Mouse (Mus musculus): ENCODE measurements at regions not wholly inside any gene's neighbourhood (a gene's known extent, or its start where the extent isn't known, plus 50 kb on each side); places are given as distances from the start of the nearest gene placed in this dataset.

- DNase-seq (ENCODE audit: low spot score), result no peak
Measured at GRCm38 (mm10) chr9:87784872-87785271, 53.8 kb upstream of the Tbx18 start.

- DNase-seq (ENCODE audit: low spot score), result no peak
Measured at GRCm38 (mm10) chr9:87811746-87812145, 80.7 kb upstream of the Tbx18 start.

GRCm38 (mm10) chr9:87822276-87822675, 91.2 kb upstream of the Tbx18 start:
- DNase-seq (ENCODE audit: low spot score), result no peak

- no peak for DNase-seq (ENCODE audit: low spot score)
Measured at GRCm38 (mm10) chr9:87824691-87825230, 93.7 kb upstream of the Tbx18 start.

GRCm38 (mm10) chr9:87843898-87844297, 112.8 kb upstream of the Tbx18 start:
- DNase-seq (ENCODE audit: low spot score), result no peak

GRCm38 (mm10) chr9:87844453-87844852, 113.4 kb upstream of the Tbx18 start:
- DNase-seq (ENCODE audit: low spot score), result no peak

GRCm38 (mm10) chr9:87848882-87849281, 117.8 kb upstream of the Tbx18 start:
- DNase-seq (ENCODE audit: low spot score), result no peak

GRCm38 (mm10) chr9:87850133-87850532, 119.1 kb upstream of the Tbx18 start:
- no peak for DNase-seq (ENCODE audit: low spot score)

- no peak for DNase-seq (ENCODE audit: low spot score)
Measured at GRCm38 (mm10) chr9:87861588-87861987, 130.5 kb upstream of the Tbx18 start.

- no peak for DNase-seq (ENCODE audit: low spot score)
Measured at GRCm38 (mm10) chr9:87865236-87865635, 134.2 kb upstream of the Tbx18 start.

- no peak for DNase-seq (ENCODE audit: low spot score)
Measured at GRCm38 (mm10) chr9:87872384-87872905, 141.4 kb upstream of the Tbx18 start.

GRCm38 (mm10) chr9:87882587-87882986, 151.5 kb upstream of the Tbx18 start:
- DNase-seq (ENCODE audit: low spot score), result no peak

- no peak for DNase-seq (ENCODE audit: low spot score)
Measured at GRCm38 (mm10) chr9:87883069-87883468, 152.0 kb upstream of the Tbx18 start.

GRCm38 (mm10) chr9:87894051-87894450, 163.0 kb upstream of the Tbx18 start:
- DNase-seq (ENCODE audit: low spot score), result no peak

GRCm38 (mm10) chr9:87894596-87894995, 163.5 kb upstream of the Tbx18 start:
- no peak for DNase-seq (ENCODE audit: low spot score)

GRCm38 (mm10) chr9:87895526-87895925, 164.5 kb upstream of the Tbx18 start:
- DNase-seq (ENCODE audit: low spot score), result no peak

GRCm38 (mm10) chr9:87897336-87897735, 166.3 kb upstream of the Tbx18 start:
- DNase-seq (ENCODE audit: low spot score), result no peak

- no peak for DNase-seq (ENCODE audit: low spot score)
Measured at GRCm38 (mm10) chr9:87899368-87899767, 168.3 kb upstream of the Tbx18 start.

- DNase-seq (ENCODE audit: low spot score), result no peak
Measured at GRCm38 (mm10) chr9:87899800-87900199, 168.7 kb upstream of the Tbx18 start.

GRCm38 (mm10) chr9:87921291-87921690, 190.2 kb upstream of the Tbx18 start:
- no peak for DNase-seq (ENCODE audit: low spot score)

GRCm38 (mm10) chr9:87925151-87925550, 194.1 kb upstream of the Tbx18 start:
- no peak for DNase-seq (ENCODE audit: low spot score)

GRCm38 (mm10) chr9:87933230-87933629, 202.2 kb upstream of the Tbx18 start:
- DNase-seq (ENCODE audit: low spot score), result no peak

GRCm38 (mm10) chr9:87952426-87952825, 221.4 kb upstream of the Tbx18 start:
- DNase-seq (ENCODE audit: low spot score), result no peak

- no peak for DNase-seq (ENCODE audit: low spot score)
Measured at GRCm38 (mm10) chr9:87954941-87955340, 223.9 kb upstream of the Tbx18 start.

All from c-Kit-positive CD71-positive TER-119-positive erythroid progenitor cells, embryonic 14.5 days (primary cell).